Mouse (Mus musculus) CH12.LX (cell line): ENCODE measurements around the gene Nyap1.

Source experiments
- CTCF ChIP-seq, 2 experiments: IDR thresholded peaks in 1 of 2; conservative IDR thresholded peaks in 1 of 2; 2 replicates each; pipeline ENCODE4 v1.5.1; 2011 to 2012; ENCODE audit warnings: low read depth in 2 of 2, low read length in 2 of 2, improper control_type of control experiment in 1 of 2, inconsistent platforms in 1 of 2, mild to moderate bottlenecking in 1 of 2, moderate library complexity in 1 of 2
- GABPA ChIP-seq: IDR thresholded peaks from 2 replicates; pipeline ENCODE4 v1.6.1; 2012; ENCODE audit warnings: low read depth, low read length, improper control_type of control experiment, inconsistent platforms; ENCODE audit not compliant: insufficient replicate concordance
- HCFC1 ChIP-seq: IDR thresholded peaks from 2 replicates; pipeline ENCODE4 v1.6.1; 2012; ENCODE audit warnings: low read depth, mild to moderate bottlenecking, inconsistent platforms, low read length, improper control_type of control experiment

DNA sequence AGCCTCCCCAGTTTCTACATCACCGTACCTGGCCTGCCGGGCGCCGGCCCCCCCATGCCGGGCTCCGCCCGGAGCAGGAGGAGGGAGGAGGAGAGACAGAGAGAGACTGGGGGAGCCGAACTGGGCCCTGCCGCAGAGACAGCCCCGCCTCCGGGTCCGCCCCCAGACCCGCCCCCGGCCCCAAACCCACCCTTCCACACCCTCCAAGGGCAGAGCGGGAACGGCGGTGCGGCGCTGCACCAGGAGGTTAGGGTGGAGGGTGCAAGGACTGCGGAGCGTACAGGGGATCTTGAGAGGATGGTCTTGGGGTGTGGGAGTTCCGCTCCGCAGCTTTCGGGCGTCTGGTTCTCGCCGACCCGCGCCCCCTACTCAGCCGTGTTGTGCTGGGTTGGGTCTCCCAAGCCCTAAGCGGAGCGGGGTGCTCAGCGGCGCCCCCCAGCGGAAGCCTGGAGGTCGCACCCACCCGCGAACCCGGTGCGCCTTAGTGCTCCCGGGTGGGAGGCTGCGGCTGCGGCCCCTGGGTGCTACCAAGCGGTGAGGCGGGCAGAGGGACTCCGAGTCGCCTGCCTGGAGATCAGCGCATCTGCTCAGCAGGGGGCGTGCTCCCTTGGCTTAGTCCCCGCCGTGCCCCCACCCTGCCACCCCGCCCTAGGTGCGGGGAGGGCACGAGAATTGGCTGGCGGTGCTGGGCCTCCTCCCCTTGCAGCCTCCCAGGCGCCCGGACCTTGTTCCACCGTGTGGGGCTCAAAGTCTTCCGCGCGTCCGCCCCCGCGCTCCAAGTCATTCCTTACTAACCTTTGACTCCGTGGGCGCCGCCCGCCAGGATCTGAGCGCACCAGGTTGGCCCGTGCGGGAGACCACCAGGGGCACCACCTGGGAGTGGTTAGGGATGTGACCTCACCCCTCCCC is at the start of gene Nyap1:
- TF ChIP-seq HCFC1, result no peak; the same call in 1 of the 2 replicates
- peak in 1 of 2 experiments; percentile 71; a peak in 2 of 4 replicates for TF ChIP-seq CTCF (conservative IDR thresholded peaks at IDR 0.05 in 1 of 2, IDR thresholded peaks at IDR 0.05 in 1 of 2; ENCODE audit: low read depth in 2 of 2, low read length in 2 of 2)
- no peak for TF ChIP-seq GABPA
